Mouse (Mus musculus): Measurements from ENCODE around the gene Dpp4. TPM values are rescaled to one million over a fixed set of nuclear protein-coding genes. Genes with fewer than 3 reads are reported as not detected.
A peak's percentile ranks its signal among the peaks of the same experiment; 100 is the strongest.

Gene Dpp4
- total RNA-seq, 2 experiments from 2014 or later = 1.4 to 4.6 TPM

DNA sequence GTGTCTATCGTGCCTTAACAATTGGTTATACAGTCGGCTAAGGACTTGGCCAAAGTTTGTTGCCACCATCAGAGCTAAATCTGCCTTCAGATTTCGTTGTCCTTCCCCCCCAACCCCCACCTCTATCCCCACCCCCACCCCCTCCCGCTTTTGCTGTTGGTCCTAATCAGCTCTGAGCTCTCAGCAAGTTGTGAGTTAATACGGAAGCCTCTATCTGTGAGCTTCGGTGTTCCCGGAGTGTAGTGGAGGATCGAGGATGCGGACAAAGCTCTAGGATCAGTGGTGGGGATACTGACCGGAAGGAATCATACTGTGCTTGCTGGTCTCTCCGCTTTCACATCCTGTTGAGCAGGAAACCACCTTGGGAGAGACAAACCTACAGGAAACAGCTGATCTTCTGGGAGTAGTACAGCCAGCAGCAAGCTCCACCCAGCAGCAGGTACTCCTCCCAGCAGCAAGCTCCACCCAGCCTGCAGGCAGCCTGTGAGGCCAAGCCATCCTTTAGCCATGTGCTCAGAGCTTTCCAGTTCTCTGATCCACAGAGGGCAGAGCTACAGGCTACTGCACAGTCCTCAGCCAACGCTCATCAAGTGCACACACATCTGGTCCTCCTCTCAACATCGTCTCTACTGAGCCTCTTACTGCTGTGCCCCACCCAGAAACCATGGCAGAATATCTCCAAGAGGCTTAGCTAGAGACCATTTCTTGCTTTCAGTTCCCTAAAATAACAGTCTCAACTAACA is 28.9 kb upstream of the Dpp4 start:
- no peak for DNase-seq (ENCODE audit: extremely low spot score in 1 of 2, low spot score in 2 of 2)
- no peak for TF ChIP-seq CTCF (IDR thresholded peaks at IDR 0.05)
- H3K4me3 ChIP-seq = no peak overlapping the region
- intact Hi-C loops (cut with DNase I) = no loop called here
- H3K27ac ChIP-seq = no peak overlapping the region

DNA sequence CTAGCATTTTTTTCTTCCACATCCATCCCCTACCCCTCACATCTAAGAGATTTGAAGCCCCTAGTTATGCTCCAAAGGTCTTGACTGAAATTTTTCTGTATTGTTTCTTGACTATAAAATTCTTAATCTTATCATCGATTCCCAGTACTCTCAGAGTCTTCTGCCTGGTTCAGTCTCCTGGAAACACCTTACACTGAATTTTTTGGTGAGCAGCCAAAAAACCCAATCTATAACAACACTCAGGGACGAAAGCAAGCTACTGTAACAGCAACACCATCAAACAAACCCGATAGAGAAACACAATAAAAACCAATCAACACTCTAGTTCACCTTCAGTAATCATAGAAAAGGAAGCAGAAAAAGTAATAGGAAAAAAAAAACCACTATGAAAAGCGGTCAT is 28.1 kb upstream of the Dpp4 start:
- no peak overlapping the region for H3K4me3 ChIP-seq
- intact Hi-C loops (cut with DNase I) = no loop called here
- no peak overlapping the region for H3K27ac ChIP-seq
- no peak for DNase-seq (ENCODE audit: extremely low spot score in 1 of 2, low spot score in 2 of 2)
- no peak for TF ChIP-seq CTCF (IDR thresholded peaks at IDR 0.05)

DNA sequence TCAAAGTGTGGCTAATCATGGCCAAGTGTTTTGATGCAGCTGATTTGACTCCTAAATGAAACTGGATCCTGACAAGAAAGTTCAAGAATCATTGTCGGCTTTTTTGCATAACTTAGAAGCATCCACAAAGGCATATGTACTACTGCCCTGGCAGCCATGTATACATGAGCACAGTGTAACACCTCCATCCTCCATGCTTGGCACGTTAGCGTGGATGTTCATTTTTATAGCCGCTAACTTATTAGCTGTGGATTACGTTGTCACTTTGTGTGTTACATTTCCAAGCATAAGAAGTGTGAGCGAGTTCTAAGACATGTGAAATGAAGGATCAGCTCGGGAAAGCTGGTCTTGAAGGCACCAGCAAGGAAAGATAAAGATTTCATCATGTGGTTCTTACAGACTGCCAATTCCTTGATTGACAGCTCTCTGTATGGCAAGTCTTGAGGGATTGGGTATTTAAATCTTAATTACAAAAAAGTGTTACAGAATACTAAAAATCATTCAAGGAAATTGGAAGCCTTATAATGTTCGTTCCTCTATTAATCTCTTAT is 19.3 kb upstream of the Dpp4 start:
- H3K4me3 ChIP-seq = no peak overlapping the region
- no peak overlapping the region for H3K27ac ChIP-seq
- intact Hi-C loops (cut with DNase I) = no loop called here
- TF ChIP-seq CTCF (IDR thresholded peaks at IDR 0.05) = no peak
- DNase-seq (ENCODE audit: extremely low spot score in 1 of 2, low spot score in 2 of 2) = no peak

DNA sequence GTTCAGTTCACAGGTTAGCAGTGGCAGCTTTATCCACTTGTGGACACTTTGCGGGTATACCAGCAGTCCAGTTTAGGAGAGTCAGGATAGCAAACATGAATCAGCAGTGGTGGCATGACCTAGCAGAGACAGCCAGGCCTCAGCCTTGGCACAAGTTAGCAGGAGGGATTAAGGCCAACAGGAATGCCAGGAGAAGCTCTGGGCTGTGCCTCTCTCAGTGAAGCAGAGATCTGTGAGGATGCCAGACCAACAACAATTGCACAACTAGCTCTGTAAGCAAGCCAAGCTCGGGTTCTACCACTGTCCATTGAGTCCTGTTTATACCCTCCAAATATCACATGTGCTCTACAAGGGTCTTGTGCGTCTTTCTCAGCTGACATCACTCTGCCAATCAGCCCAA is 13.9 kb upstream of the Dpp4 start:
- no peak for TF ChIP-seq CTCF (IDR thresholded peaks at IDR 0.05)
- intact Hi-C loops (cut with DNase I) = no loop called here
- Histone ChIP-seq H3K4me3 (no peak overlapping the region), H3K27ac (no peak overlapping the region)
- DNase-seq (ENCODE audit: extremely low spot score in 1 of 2, low spot score in 2 of 2) = no peak

DNA sequence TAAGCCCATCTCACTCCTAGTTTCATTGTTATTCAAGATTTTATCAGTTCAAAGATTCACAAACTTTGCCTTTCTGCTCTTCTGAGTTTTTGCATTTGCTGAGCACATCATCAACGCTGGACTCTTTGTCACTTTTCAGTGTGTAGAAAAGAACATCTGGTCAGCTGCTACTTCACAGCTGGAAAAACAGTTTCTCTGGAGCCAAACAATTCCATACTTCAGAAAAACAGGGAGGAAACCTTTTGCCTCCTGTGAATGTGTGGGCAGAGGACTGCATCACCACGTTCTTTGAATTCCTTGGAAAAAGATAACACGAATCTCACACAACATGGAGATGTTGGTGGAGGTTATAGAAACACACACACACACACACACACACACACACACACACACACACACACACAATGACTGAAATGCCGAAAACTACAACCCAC is 11.3 kb upstream of the Dpp4 start:
- intact Hi-C loops (cut with DNase I) = no loop called here
- Histone ChIP-seq H3K4me3 (no peak overlapping the region), H3K27ac (no peak overlapping the region)
- no peak for DNase-seq (ENCODE audit: extremely low spot score in 1 of 2, low spot score in 2 of 2)
- no peak for TF ChIP-seq CTCF (IDR thresholded peaks at IDR 0.05)

DNA sequence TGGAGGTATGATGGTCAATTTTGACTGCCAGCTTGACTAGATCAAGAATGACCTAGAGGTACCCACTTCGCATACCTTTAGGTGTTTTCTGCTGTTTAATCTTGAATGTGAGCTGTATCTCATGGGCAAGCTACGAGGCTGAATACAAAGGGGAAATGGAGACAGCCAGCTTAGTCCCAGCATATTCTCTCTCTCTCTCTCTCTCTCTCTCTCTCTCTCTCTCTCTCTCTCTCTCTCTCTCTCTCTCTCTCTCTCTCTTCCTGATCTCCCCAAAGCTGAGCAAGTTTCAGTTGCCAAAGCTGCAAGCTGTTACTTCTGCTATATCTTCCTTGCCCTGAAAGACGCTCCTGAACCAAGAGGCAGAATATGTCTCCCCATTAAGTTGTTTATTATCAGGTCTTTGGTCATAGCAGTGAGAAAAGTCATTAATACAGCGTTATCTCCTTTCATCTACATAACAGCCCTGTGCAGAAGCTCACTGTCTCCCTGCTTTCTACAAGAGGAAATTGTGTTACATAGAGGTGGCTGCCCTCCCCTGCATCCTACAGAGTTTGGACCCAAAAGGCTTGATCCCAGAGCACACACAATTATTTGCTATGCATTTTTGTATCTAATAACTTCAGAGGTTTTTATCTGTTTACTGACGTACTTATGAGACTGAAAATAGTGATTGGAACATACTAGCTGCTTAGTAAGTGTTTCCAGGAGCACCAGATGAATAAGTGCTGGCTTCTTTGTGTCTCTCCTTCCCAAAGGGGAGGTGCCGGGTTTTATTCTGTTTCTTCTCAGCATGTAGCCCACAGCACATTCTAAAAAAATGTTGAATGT is 10.7 kb upstream of the Dpp4 start:
- no peak for DNase-seq (ENCODE audit: extremely low spot score in 1 of 2, low spot score in 2 of 2)
- intact Hi-C loops (cut with DNase I) = no loop called here
- no peak overlapping the region for H3K4me3 ChIP-seq

DNA sequence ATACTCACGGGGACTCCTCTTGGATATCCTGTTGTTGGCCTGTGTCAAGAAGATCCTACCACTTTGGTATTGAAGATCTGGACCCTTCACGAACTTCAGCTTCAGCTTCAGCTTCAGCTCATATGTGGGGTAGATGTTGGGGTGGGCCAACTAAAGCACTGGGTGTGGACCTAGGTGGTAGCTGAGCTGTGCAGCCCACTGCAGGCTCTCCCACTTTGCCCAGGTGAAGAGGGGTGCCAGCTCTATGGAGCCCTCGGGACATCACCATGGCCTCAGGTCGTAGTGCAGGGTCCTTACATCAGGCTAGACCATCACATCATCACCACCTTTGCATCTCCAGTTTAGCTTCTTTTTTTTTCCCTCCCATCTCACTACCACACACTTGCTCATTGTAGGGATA is 9.2 kb upstream of the Dpp4 start:
- Histone ChIP-seq H3K4me3 (no peak overlapping the region), H3K27ac (no peak overlapping the region)
- no peak for DNase-seq (ENCODE audit: extremely low spot score in 1 of 2, low spot score in 2 of 2)
- intact Hi-C loops (cut with DNase I) = no loop called here
- no peak for TF ChIP-seq CTCF (IDR thresholded peaks at IDR 0.05)

More for the DNA sequence above, 10.7 kb upstream of the Dpp4 start:
- no peak for TF ChIP-seq CTCF (IDR thresholded peaks at IDR 0.05)
- no peak overlapping the region for H3K27ac ChIP-seq

DNA sequence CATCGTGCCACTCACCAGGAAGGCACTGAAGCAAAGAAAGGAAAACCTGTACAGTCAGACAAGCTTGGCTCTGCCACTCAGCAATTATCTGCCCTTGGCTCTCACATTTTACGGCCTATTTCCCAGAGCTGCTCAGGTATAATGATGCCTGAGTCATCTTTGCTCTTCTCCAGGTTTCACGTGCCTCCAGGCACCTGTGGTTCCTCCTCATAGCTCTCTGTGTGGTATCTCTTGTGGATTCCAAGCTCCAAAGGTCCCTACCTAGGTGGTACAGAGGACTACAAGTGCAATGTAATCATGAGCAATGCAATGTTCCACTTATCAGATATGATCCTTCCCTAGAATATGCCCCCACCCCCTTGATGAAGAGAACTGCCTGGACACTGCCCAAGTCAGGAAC is 8.0 kb upstream of the Dpp4 start:
- intact Hi-C loops (cut with DNase I) = no loop called here
- no peak overlapping the region for H3K27ac ChIP-seq
- DNase-seq (ENCODE audit: extremely low spot score in 1 of 2, low spot score in 2 of 2) = no peak
- no peak for TF ChIP-seq CTCF (IDR thresholded peaks at IDR 0.05)
- H3K4me3 ChIP-seq = no peak overlapping the region

DNA sequence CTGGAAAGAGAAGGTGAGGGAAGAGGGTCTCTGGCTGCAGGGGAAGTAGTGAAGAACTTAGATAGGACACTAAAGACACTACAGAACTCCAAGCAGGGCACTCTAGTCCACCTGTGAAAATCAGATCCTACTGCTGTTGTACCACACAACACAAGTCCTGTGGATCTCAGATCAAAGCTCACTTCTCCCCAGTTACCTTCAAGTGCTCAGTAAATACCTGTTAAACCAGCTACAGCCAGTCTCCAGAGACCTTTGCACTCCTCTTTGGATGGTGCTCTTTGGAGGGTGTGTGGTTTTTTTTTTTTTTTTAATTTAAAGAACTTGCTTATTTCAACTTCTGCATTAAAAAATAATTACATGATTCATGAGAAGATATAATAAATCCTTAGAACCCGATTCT is 5.2 kb upstream of the Dpp4 start:
- intact Hi-C loops (cut with DNase I) = no loop called here
- no peak for TF ChIP-seq CTCF (IDR thresholded peaks at IDR 0.05)
- DNase-seq (ENCODE audit: extremely low spot score in 1 of 2, low spot score in 2 of 2) = no peak
- Histone ChIP-seq H3K27ac (no peak overlapping the region), H3K4me3 (no peak overlapping the region)

DNA sequence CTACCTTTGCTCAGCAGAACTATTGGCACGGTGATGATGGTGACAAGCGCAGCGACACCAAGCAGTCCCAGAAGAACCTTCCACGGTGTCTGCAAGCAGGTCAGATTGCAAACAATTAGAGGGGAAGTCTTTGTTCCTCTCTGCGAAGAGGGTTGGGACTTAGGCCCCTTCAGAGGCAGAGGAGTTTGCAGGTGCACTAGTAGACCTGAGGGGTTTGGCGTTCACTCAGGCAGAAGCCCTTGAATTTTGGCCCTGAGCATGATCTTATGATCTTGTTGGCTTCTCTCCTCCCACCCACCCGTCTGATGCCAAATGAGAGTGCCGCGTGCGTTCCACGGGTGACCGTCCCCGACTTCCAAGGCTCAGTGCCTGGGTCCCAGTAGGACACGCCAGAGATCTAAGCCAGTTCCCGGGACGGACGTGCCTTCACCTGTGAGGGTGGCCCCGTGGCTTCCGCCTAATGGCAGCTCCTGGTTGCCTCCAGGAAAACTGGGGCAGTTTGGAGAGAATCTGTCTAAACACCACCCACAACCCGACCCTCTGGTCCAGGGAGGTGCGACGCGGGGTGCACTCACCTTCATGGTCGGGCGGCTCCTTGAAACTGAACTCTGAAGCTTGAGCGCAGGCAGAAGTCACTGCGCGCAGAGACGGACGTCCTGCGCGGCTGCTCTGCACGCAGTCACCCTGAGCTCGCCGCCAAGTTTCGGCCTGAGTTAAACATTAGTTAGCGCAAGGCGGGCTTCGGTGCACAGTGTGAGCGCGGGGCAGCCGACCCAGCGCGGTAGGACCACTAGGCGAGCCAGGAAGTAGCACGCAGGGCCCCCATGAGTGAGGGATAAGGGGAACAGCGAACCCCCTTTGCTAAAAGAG is 585 bp downstream of the Dpp4 start:
- H3K4me3 ChIP-seq = peak overlapping the region; percentile 47
- intact Hi-C loops (cut with DNase I) = no loop called here
- no peak overlapping the region for H3K27ac ChIP-seq
- no peak for TF ChIP-seq CTCF (IDR thresholded peaks at IDR 0.05)
- no peak for DNase-seq (ENCODE audit: extremely low spot score in 1 of 2, low spot score in 2 of 2)

DNA sequence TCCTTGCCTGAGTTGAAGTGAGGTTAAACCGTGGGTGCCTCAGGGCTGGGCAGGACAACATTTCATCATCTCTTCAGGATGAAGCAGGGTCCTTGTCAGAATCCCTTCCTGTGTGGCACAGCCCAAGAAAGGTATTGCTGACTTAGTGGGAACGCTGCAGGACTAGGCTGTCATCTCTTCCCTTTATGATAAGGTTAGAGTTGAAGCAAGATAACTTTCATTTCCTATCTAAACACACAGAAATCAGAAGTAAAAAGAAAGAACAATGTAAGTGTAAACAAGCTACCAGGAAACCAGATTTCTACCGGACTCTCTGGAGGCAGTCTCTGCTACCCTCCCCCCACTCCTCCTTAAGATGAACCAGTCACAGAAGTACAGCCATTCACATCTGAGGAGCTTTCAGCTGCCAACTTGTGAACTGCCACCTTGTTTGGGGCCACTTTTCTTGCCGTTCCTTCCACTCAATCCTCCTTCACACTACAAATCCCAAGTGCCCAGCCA is 3.3 kb downstream of the Dpp4 start:
- no peak for TF ChIP-seq CTCF (IDR thresholded peaks at IDR 0.05)
- no peak overlapping the region for H3K27ac ChIP-seq
- intact Hi-C loops (cut with DNase I) = no loop called here
- H3K4me3 ChIP-seq = no peak overlapping the region
- DNase-seq (ENCODE audit: extremely low spot score in 1 of 2, low spot score in 2 of 2) = no peak
